Mouse (Mus musculus) leukemia stem cell, adult 10-12 weeks (primary cell): ENCODE data around the gene Nlrp1a. TPM values are rescaled to one million over a fixed set of nuclear protein-coding genes. Genes with fewer than 3 reads are reported as not detected.

Source experiments
- polyA plus RNA-seq: library from polyadenylated mRNA; stranded (reverse); fragments of >175 nt; gene quantifications from 2 replicates; pipeline ENCODE4 v1.2.3, GENCODE M21; 2012; ENCODE audit warnings: low replicate concordance

The Nlrp1a gene
- not detected in 2 replicates for polyA plus RNA-seq

GRCm38 (mm10) chr11:71144661-71145060 is at the start of gene Nlrp1a:
Nlrp1a (minus strand) TSS chr11:71144704.

Other genes with a start within 250 kb of the Nlrp1a start
- gene Nup88, start 174.7 kb downstream of the Nlrp1a start, polyA plus RNA-seq = 43.6 and 77.7 TPM in 2 replicates
- gene Rpain, start 174.5 kb downstream of the Nlrp1a start, polyA plus RNA-seq = 4.7 and 9.9 TPM in 2 replicates
- 727 and 884 TPM in 2 replicates for gene C1qbp, start 161.7 kb downstream of the Nlrp1a start, polyA plus RNA-seq
- 4.8 and 20.8 TPM in 2 replicates for gene Dhx33, start 140.3 kb downstream of the Nlrp1a start, polyA plus RNA-seq
- gene Mis12, start 125.1 kb downstream of the Nlrp1a start, polyA plus RNA-seq = 1.1 and 3.0 TPM in 2 replicates
- gene Derl2, start 124.9 kb downstream of the Nlrp1a start, polyA plus RNA-seq = 10.7 and 33.8 TPM in 2 replicates
- 0.11 TPM in 1 of 2 replicates, not detected in the other for gene 6330403K07Rik, start 111.2 kb downstream of the Nlrp1a start, polyA plus RNA-seq
- gene Nlrp1b, start 86.0 kb upstream of the Nlrp1a start, polyA plus RNA-seq = not detected in 2 replicates